Mouse (Mus musculus): ENCODE measurements around the gene Osbp2. TPM values are rescaled to one million over a fixed set of nuclear protein-coding genes. Genes with fewer than 3 reads are reported as not detected.
A peak's percentile ranks its signal among the peaks of the same experiment; 100 is the strongest.
"Not testable (repeated sequence)": the region's sequence is repeated elsewhere in the genome, so short reads cannot be mapped to it uniquely, and the experiment has no call there.

The Osbp2 gene
- total RNA-seq (2021) = 1 to 10 TPM; 1.1 to 1.7 TPM
- long read RNA-seq, experiment 1, partial matches to known transcripts = 0 of 2 reads
- long read RNA-seq, experiment 1, other reads (novel, unspliced or antisense) = 2 of 2 reads
- long read RNA-seq, experiment 2, partial matches to known transcripts = 0 of 1 reads
- long read RNA-seq, experiment 2, other reads (novel, unspliced or antisense) = 0 of 1 reads

DNA sequence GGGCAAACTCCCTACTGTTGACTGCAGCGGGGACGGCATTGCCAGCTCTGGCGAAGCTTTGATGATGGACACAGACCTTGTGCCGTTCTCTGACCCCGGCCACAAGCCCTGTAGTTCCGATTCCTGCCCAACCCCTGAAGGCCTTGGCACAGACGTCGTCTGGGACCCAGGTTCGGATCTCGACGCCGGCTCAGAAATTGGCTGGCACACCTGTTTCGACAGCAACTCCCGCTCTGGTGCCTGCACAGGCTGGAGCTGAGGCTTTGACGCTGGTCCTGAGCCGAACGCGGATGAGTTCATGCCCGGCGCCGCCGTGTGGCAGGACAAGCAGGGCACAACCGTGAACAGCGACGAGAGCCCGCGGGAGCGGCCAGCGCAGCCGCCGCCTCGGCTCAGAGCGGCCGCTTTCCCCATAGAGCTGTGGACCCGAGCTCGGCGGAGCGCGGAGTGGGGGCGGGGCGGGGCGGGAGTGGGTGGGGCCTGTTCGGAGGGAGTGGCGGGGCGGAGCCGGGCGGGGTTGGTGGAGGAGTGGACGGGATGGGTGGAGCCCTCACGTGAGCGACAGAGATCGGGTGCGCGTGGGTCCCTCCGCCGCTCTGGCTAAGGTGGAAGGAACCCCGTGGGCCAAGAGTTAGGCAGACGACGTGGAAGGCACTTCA lies at the start of gene Osbp2:
TSS of gene Osbp2 (minus strand) at position 450 of the 659 bp plus-strand sequence.
- peak; percentile 49 to 66 for DNase-seq (ENCODE audit: low spot score in 2 of 2)

GRCm38 (mm10) chr11:3912875-3913271 lies 49.2 kb upstream of the Osbp2 start:
- peak in 1 of 2 experiments; percentile 46 for DNase-seq (ENCODE audit: low spot score in 2 of 2)

DNA sequence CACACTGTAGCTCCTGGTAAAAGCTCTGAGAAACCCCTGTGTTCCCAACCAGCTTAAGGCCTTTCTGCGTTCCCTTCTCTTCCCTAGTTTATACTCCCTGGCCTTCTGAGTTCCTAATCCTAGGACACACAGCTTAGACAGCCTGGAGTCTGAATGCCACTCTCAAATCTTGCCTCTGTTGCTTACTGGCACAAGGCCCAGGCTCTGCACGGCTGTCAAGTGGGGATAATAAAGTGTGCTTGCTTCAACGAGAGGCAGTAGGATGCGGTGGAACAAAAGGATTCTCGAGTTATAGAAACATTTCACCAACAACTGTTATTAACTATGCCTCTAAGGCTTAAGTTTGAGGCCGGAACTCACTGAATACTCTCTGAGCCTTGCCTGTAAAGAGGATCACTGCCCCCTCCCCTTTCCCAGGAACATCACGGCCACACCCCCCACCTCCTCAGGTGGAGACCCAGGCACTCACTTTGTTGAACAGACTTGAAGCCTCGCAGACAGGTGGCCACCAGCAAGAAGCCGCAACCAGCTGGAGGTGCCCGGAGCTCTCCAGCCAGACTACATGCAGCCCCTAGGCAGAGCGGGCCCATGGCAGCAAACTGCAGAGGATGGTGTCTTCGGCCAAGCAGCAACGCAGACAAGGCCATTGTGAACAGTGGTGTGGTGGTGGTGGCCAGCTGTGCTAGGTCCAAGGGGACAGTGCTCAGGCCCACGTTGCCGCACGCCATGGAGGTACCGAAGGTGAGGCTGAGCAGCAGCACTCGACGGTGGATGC lies 48.6 kb upstream of the Osbp2 start:
- DNase-seq (ENCODE audit: low spot score in 2 of 2) = no peak

- DNase-seq (ENCODE audit: low spot score in 2 of 2) = not testable (repeated sequence)
These were observed 47.7 kb upstream of the Osbp2 start for GRCm38 (mm10) chr11:3911440-3911839.

DNA sequence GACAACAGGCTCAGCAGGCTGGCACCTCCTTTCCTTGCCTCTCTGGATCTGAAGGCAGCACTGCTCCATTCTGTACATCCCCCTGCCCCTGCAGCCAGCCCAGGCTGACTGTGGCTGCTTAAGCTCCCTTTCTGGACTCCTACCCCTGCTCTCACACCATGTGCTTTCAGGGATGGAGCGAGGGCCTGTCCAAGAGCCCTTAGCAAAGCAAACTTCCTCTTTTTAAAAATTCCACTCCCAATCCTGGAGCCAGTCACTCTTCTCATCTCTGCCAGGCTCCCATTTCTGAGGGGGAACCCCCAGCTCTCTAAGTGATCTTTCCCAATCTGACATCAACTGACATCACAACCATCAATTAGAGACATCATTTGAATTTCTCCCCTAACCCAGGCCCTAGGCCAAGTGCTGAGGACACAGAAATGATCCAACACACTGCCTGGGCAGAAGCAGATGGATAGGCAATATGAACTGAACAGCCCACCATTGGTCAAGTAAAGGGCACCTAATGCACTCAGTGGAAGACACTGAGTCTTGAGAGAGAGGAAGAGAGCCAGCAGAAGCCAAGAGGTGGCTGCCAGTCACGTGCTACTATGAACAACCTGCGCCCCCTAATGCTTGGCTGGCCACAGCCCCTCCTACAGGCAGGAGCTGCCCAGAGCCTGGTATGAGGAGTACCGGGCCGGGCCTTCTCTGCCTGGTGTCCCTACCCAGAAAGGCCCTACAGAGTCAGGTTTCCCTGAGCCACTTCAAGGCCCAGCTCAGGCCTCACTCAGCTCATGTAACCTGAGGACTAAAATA lies 47.0 kb upstream of the Osbp2 start:
- no peak for DNase-seq (ENCODE audit: low spot score in 2 of 2)

GRCm38 (mm10) chr11:3909236-3909635 lies 45.5 kb upstream of the Osbp2 start:
- DNase-seq (ENCODE audit: low spot score in 2 of 2) = no peak

DNA sequence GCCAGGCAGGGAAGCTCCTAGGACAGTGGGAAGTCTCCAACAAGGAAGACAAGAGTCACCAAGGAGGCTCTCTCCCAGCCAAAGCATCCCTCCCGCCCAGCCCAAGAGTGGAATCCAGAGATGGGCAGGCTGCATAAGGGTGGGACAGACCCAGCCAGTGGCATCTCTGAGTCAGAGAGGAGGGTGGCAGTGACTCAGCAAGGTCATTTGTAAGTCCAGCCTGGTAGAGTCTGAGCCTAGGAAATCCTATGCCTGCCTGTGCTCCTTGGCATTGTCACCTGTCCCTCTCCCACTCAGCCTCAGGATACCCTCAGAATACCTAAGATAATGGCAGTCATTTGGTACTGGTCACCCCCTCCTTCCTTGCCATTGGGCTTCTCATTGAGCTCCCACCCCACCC lies 41.7 kb upstream of the Osbp2 start:
- DNase-seq (ENCODE audit: low spot score in 2 of 2) = no peak

- no peak for DNase-seq (ENCODE audit: low spot score in 2 of 2)
These were observed 41.0 kb upstream of the Osbp2 start for GRCm38 (mm10) chr11:3904673-3905072.

DNA sequence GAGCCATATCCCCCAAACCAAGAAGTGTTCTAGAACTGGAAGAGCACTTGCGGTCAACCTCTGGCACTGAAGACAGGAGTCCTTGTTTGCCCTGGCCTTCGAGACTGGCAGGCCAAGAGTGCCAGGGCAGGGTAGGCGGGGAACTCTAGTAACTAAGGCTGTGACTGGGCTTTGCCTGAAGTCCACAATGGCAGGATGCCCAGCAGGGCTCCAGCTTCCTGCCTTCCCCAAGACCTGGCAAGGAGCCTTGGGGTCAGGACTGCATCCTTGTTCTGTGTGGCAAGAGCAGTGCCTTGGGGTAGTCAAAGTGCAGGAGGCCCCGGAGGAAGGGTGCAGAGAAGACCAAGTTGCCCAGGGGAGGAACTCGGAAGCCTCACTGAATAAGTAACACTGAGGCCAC lies 39.3 kb upstream of the Osbp2 start:
- peak in 1 of 2 experiments; percentile 57 for DNase-seq (ENCODE audit: low spot score in 2 of 2)

- DNase-seq (ENCODE audit: low spot score in 2 of 2) = no peak
These were observed 38.8 kb upstream of the Osbp2 start for GRCm38 (mm10) chr11:3902516-3902915.

GRCm38 (mm10) chr11:3900296-3900695 lies 36.6 kb upstream of the Osbp2 start:
- DNase-seq (ENCODE audit: low spot score in 2 of 2) = no peak

- no peak for DNase-seq (ENCODE audit: low spot score in 2 of 2)
These were observed 32.2 kb upstream of the Osbp2 start for GRCm38 (mm10) chr11:3895933-3896332.

DNA sequence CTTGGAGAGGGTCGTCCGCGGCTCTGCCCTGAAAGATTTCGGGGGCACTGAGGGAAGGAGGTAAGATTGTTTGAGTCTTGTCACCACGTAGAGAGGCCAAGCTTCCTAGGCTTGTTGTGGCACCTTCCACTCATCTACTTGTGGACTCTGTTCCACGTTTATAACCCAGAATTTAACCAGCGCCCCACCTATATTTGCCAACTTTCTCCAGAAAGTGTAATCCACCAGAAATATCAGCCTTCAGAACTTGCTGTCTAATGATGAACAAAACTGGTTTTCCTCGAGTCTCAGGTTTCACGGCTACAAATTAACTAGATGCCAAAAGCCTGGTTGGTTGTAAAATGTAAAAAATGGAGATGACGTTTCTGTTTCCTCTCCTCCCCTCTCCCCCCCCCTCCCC lies 31.8 kb upstream of the Osbp2 start:
- DNase-seq (ENCODE audit: low spot score in 2 of 2) = no peak

DNA sequence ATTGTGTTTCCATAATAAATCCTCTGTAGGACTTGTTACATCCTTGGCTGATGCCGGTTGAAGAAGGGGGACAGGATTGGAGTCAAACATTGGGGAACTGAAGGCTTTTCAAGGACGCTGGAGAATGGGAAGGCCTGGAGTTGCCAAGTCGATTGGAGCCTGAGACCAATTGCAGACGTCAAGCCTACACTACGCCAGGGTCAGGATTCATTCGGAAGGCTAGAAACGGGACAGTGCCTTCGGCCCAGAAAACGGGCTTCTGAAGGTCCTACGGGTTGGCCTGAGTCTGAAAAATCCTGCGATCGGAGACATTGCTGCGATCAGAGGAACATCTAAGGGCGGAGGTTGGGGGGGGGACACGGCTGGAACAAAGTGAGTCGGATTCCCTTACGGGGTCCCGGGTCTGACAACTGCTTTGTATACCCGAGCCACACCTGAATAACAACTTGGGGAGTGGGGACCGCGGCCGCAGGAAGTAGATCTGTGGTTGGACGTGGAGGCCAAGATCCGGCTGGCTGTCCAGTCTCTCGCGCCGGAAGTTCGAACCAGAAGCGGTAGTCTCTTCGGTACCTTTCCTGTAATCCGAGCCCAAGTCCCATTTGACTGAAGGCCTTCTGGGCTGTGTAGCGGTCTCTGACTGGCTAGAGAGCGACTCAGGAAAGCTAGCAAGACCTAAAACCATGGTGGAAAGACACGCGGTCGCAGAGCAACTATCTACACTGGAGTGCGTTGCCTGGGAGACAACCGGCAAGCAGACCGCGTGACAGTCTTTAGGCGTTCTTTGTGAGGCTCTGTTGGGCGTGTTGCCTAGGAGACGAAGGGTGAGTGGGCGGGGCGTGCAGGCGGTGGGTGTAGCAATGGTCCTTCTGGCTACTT lies 30.9 kb upstream of the Osbp2 start, which contains the start of the genes 4921536K21Rik and Dusp18:
TSS of gene 4921536K21Rik (minus strand) at position 693 of the 876 bp plus-strand sequence.
TSS of gene Dusp18 (plus strand) at position 835 of the 876 bp plus-strand sequence.
- peak; percentile 61 to 86 for DNase-seq (ENCODE audit: low spot score in 2 of 2)

DNA sequence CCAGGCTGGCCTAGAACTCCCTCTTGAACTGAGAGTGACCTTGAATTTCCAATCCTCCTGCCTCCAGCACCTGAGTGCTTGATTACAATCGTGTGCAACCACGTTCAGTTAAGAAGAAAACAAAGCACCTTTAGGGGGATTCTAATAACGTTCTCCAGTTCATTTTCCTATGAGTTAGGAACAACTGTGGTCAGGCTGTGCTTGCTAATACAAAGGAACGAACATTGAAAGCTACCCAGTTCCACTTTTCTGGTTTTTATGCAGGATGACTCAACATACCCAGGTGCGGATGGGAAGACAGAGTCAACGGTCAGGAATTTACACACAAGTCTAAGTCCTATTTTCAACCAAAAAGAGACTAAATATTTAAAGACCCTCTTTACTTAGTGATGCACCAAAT lies 30.3 kb upstream of the Osbp2 start:
- no peak for DNase-seq (ENCODE audit: low spot score in 2 of 2)

DNA sequence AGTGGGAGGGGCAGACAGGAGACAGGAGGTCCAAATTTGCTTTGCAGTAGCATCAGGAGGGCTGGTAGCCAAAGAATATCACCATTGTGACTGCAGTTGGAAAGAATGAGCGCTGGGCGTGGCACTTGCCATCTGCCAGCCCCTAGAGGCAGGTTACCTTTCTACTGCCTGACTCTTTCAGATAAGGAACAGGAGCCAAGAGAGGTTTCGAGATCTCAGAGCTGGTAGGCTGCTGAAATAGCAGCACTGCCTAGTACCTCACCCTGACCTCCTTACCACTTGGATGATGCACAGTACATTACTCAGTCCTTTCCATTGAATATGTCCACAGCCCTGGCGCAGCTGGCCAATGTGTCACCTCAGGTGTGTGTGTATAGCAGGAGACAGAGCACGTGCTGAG lies 23.6 kb upstream of the Osbp2 start:
- no peak for DNase-seq (ENCODE audit: low spot score in 2 of 2)

- no peak for DNase-seq (ENCODE audit: low spot score in 2 of 2)
These were observed 20.0 kb upstream of the Osbp2 start for GRCm38 (mm10) chr11:3883711-3884110.

DNA sequence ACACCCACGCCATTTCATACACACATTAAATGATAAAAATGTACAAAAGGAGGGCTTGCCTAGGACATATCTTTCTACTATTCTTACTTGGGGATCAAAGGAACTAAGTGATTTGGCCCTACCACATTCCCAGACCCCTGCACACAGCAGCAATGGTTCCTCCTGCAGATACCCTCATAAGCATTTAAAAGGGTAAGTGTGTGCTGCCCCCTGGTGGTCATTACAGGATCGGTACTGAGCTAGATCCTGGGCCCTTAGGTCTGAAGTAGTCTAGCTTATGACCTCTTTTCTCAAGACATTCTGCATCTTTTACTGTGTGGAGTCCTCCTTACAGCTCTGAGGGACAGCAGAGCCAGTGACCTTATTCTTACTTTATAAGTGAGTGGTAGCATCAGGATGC lies 16.1 kb upstream of the Osbp2 start:
- peak; percentile 46 to 59 for DNase-seq (ENCODE audit: low spot score in 2 of 2)

DNA sequence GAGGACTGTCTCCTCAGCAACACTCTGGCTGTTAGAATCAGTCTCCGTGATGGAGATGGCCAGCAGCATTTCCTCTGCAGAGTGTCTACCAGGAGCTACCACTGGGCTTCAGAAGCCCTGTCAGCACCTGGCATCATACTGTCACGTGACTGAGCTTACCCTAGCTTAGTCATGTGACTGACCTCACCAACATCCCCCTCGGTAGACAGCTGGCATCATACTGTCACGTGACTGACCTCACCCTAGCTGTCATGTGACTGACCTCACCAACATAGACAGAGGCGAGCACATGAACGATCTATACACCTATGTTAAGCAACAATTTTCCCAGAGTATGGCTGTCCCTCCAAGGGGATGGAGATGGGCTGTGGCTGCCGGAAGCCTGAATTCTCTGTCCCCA lies 15.0 kb upstream of the Osbp2 start:
- DNase-seq (ENCODE audit: low spot score in 2 of 2) = no peak

GRCm38 (mm10) chr11:3876419-3876818 lies 12.7 kb upstream of the Osbp2 start:
- DNase-seq (ENCODE audit: low spot score in 2 of 2) = no peak

Measured in gastrocnemius, postnatal 4 days (tissue).